Mouse (Mus musculus) hindbrain, postnatal 0 days (tissue): ENCODE measurements around the gene Palm2. TPM values are rescaled to one million over a fixed set of nuclear protein-coding genes. Genes with fewer than 3 reads are reported as not detected.

Source experiments
- ATAC-seq: fragments of 200-750 bp; cut with Nextera tagmentation; 2 replicates; pipeline ENCODE4 v1.8.0; 2017; ENCODE audit warnings: mild to moderate bottlenecking, moderate TSS enrichment, moderate library complexity
- DNase-seq: peaks from one replicate; pipeline ENCODE4 v3.0.0-alpha.2; 2015; ENCODE audit warnings: low spot score
- H3K27ac ChIP-seq: fragments of 300-500 bp; sonication (generic); 2 replicates; pipeline ENCODE4 v1.5.1; 2014; ENCODE audit warnings: mild to moderate bottlenecking
- H3K27me3 ChIP-seq: fragments of 300-500 bp; sonication (generic); 2 replicates; pipeline ENCODE4 v1.6.1; 2014; ENCODE audit warnings: low read length, mixed read lengths; ENCODE audit not compliant: insufficient read depth
- H3K36me3 ChIP-seq: fragments of 300-500 bp; sonication (generic); 2 replicates; pipeline ENCODE4 v1.6.1; 2014; ENCODE audit warnings: low read length, mixed read lengths; ENCODE audit not compliant: insufficient read depth
- H3K4me1 ChIP-seq: fragments of 300-500 bp; sonication (generic); 2 replicates; pipeline ENCODE4 v1.6.1; 2014; ENCODE audit warnings: antibody characterized with exemption, low read length, mixed read lengths; ENCODE audit not compliant: insufficient read depth
- H3K4me2 ChIP-seq: fragments of 300-500 bp; sonication (generic); 2 replicates; pipeline ENCODE4 v1.6.1; 2014; ENCODE audit warnings: low read depth, mild to moderate bottlenecking, low read length, moderate library complexity, mixed read lengths
- H3K4me3 ChIP-seq: fragments of 300-500 bp; sonication (generic); 2 replicates; pipeline ENCODE4 v1.5.1; 2014; ENCODE audit warnings: low read length
- H3K9ac ChIP-seq: fragments of 300-500 bp; sonication (generic); replicated peaks from 2 replicates; pipeline ENCODE4 v1.6.1; 2014; ENCODE audit warnings: mild to moderate bottlenecking, low read length, moderate library complexity, mixed read lengths
- H3K9me3 ChIP-seq: fragments of 300-500 bp; sonication (generic); 2 replicates; pipeline ENCODE4 v1.6.1; 2016; ENCODE audit warnings: low read length, mixed read lengths
- CTCF ChIP-seq: IDR thresholded peaks from 2 replicates; pipeline ENCODE4 v1.5.1; 2016; ENCODE audit warnings: antibody characterized with exemption, control low read depth, low read depth
- WGBS: fragments of 180-500 bp; shearing (Covaris S2); extraction: QIAGEN DNeasy Blood & Tissue Kit; methylation state at CpG from one replicate; pipeline ENCODE4 v1.1.7; 2014; 5-methylcytosine and 5-hydroxymethylcytosine counted together
- polyA plus RNA-seq: library from polyadenylated mRNA; unstranded; fragments of >200 nt; fragmentation: Nextera tagmentation; extraction: Ambion mirVana; gene quantifications from 2 replicates; pipeline ENCODE4 v1.2.1, GENCODE M21; 2015
- total RNA-seq: library from RNA; depleted of rRNA; stranded (reverse); fragments of >200 nt; gene quantifications from 2 replicates; pipeline ENCODE4 v1.2.3, GENCODE M21; 2014

The Palm2 gene
- total and polyA plus RNA-seq, 2 experiments from 2014 or later, result 15.4 to 19.9 TPM

GRCm38 (mm10) chr4:57637636-57638386, 203.8 kb downstream of the Palm2 start:
- no peaks in the 10 kb centered on the region for H3K9me3 ChIP-seq
- DNase-seq (peak; percentile 80), ATAC-seq (peak; percentile 86)
- 22% methylated on average over 24 of the region's 24 CpGs for WGBS
- H3K27me3 ChIP-seq, result no peaks in the 10 kb centered on the region
- H3K4me3 ChIP-seq, result peak overlapping the region; percentile 40
- no peaks in the 10 kb centered on the region for H3K36me3 ChIP-seq
- peak overlapping the region; percentile 48 for H3K9ac ChIP-seq
- no peak for TF ChIP-seq CTCF
- peak overlapping the region; percentile 83 for H3K27ac ChIP-seq
- H3K4me2 ChIP-seq, result peak overlapping the region; percentile 62
- H3K4me1 ChIP-seq, result peaks cover 8% of the 10 kb centered on the region; the same call in 1 of the 2 replicates

DNA sequence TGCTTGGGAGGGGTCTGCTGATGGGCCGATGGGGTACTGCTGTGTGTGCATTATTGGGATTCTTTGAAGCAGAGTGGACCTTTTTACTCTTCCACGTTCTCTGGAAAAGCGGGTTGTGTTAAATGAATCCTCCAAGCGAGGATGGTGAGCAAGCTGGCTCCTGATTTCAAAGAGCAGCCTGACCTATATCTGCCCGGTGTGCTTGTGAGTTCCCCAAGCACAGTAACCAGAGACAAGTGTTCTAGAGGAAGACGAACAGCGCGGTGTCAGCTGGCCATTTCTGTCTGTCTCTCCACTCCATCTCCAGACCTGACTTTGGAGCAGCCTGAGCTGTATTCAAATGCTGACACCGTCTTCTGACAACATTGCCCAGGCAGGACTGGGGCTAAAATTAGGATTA, 204.9 kb downstream of the Palm2 start:
- Histone ChIP-seq H3K4me1 (peaks cover 4% of the 10 kb centered on the region; the same call in 1 of the 2 replicates), H3K4me2 (peak overlapping the region; percentile 62), H3K36me3 (no peaks in the 10 kb centered on the region), H3K27ac (peak overlapping the region; percentile 83; the same call in 1 of the 2 replicates), H3K9me3 (no peaks in the 10 kb centered on the region), H3K4me3 (peak overlapping the region; percentile 40), H3K27me3 (no peaks in the 10 kb centered on the region), H3K9ac (peak overlapping the region; percentile 7; the same call in 1 of the 2 replicates)
- ATAC-seq (no peak), DNase-seq (no peak)
- TF ChIP-seq CTCF, result no peak
- 66% methylated on average over 9 of the region's 9 CpGs for WGBS

DNA sequence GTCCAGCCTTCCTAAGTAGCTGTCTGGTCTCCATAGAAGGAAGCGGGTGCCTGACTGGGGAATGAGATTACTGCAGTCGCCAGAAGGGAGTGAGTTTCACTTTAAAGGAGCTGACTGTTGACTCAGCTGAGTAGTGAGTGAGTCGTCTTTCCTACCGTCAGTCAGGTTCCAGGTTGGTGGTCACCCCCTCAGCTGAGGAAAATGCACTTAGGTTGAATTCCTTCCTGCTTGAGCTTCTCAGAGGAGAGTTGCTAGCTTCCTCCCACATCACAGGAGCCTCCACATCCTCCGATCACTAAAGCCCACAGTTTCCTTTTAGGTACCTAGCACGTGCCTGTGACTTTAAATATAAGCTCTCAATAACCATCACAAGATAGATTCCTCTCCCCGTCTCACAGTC, 206.2 kb downstream of the Palm2 start:
- H3K4me1 ChIP-seq, result peaks cover 4% of the 10 kb centered on the region; the same call in 1 of the 2 replicates
- no peaks in the 10 kb centered on the region for H3K9me3 ChIP-seq
- no peaks in the 10 kb centered on the region for H3K36me3 ChIP-seq
- no peak for TF ChIP-seq CTCF
- 34% methylated on average over 7 of the region's 7 CpGs for WGBS
- DNase-seq (peak; percentile 7), ATAC-seq (no peak)
- no peak overlapping the region for H3K27ac ChIP-seq
- peak overlapping the region; percentile 10 for H3K4me3 ChIP-seq
- no peak overlapping the region for H3K9ac ChIP-seq
- H3K27me3 ChIP-seq, result no peaks in the 10 kb centered on the region
- peak overlapping the region; percentile 62 for H3K4me2 ChIP-seq

GRCm38 (mm10) chr4:57640971-57641370, 206.9 kb downstream of the Palm2 start:
- Histone ChIP-seq H3K4me2 (no peak overlapping the region), H3K4me3 (no peak overlapping the region), H3K36me3 (no peaks in the 10 kb centered on the region), H3K27me3 (no peaks in the 10 kb centered on the region), H3K9ac (no peak overlapping the region), H3K27ac (no peak overlapping the region), H3K9me3 (no peaks in the 10 kb centered on the region), H3K4me1 (peaks cover 4% of the 10 kb centered on the region; the same call in 1 of the 2 replicates)
- WGBS, result 77% methylated on average over 3 of the region's 3 CpGs
- DNase-seq, result no peak
- no peak for ATAC-seq
- no peak for TF ChIP-seq CTCF

- Histone ChIP-seq H3K4me3 (no peak overlapping the region), H3K4me2 (no peak overlapping the region), H3K27me3 (no peaks in the 10 kb centered on the region), H3K9ac (no peak overlapping the region), H3K36me3 (no peaks in the 10 kb centered on the region), H3K27ac (no peak overlapping the region), H3K9me3 (no peaks in the 10 kb centered on the region), H3K4me1 (no peaks in the 10 kb centered on the region)
- WGBS, result 89% methylated on average over 1 of the region's 1 CpGs
- ATAC-seq (no peak), DNase-seq (no peak)
- TF ChIP-seq CTCF, result no peak
Observed at GRCm38 (mm10) chr4:57650994-57651393, 216.9 kb downstream of the Palm2 start.

GRCm38 (mm10) chr4:57651547-57651946, 217.5 kb downstream of the Palm2 start:
- no peak overlapping the region for H3K9ac ChIP-seq
- WGBS, result 83% methylated on average over 8 of the region's 8 CpGs
- no peak overlapping the region for H3K4me3 ChIP-seq
- no peak overlapping the region; the same call in 1 of the 2 replicates for H3K27ac ChIP-seq
- DNase-seq, result no peak
- H3K36me3 ChIP-seq, result no peaks in the 10 kb centered on the region
- ATAC-seq, result no peak
- no peaks in the 10 kb centered on the region for H3K4me1 ChIP-seq
- TF ChIP-seq CTCF, result no peak
- H3K27me3 ChIP-seq, result no peaks in the 10 kb centered on the region
- H3K9me3 ChIP-seq, result no peaks in the 10 kb centered on the region
- H3K4me2 ChIP-seq, result no peak overlapping the region
